Mouse (Mus musculus): ENCODE data around the gene Itgav. TPM values are rescaled to one million over a fixed set of nuclear protein-coding genes. Genes with fewer than 3 reads are reported as not detected.

Itgav gene
- polyA plus RNA-seq, 1 experiment from 2014 or later, result 75.3 TPM

DNA sequence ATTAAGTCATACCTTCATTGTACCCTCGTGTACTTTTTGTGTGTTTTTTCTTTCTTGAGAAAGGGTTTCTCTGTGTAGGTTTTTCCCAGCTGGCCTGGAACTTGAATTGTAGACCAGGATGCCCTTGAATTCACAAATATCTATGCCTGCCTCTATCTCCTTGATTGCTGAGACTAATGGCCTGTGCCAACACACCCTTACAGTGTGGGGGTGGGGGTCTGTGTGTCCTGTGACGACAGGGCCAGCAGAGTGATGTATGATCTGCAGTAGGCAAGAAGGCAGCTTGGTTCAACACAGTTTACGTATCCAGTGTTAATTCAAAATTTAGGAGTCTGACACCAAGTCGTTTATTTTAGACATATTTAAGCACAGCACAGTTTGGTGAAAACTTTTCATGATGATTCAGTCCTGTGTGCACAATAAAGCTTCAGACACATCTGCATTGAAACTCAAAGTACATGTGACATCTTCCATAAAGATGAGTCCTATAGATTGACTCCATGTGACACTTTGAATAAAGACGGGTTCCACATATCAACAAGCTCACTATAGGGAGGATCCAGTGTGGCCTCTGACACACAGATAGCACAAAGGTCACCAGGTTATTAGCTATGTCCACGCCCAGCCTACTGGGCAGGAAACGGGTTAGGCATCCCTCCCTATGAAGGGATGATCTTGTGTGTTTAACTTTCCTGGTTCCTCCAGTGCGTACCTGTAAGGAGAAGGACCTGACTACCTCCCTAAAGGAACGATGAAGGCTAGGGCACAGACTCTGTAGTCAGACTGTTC, 40.3 kb upstream of the Itgav start:
- no peak overlapping the region for H3K27ac ChIP-seq (ENCODE audit: low read length)
- H3K9me3 ChIP-seq (ENCODE audit: control insufficient read depth, low read length), result no peaks in the 10 kb centered on the region; the same call in 1 of the 2 replicates
- H3K36me3 ChIP-seq (ENCODE audit: control insufficient read depth, insufficient read depth, low read length), result no peaks in the 10 kb centered on the region
- no peak for ATAC-seq (ENCODE audit: low read depth)
- no peak overlapping the region for H3K9ac ChIP-seq (ENCODE audit: low read length)
- WGBS, result 70% methylated on average over 9 of the region's 9 CpGs
- no peaks in the 10 kb centered on the region for H3K27me3 ChIP-seq (ENCODE audit: control insufficient read depth, insufficient read depth, low read depth, low read length)
- H3K4me2 ChIP-seq (ENCODE audit: low read depth, low read length), result no peak overlapping the region
- H3K4me1 ChIP-seq (replicated peaks; ENCODE audit: control insufficient read depth, insufficient read depth, low read length), result peaks cover 10% of the 10 kb centered on the region; the same call in 1 of the 2 replicates
- no peak overlapping the region for H3K4me3 ChIP-seq (ENCODE audit: low read length)

DNA sequence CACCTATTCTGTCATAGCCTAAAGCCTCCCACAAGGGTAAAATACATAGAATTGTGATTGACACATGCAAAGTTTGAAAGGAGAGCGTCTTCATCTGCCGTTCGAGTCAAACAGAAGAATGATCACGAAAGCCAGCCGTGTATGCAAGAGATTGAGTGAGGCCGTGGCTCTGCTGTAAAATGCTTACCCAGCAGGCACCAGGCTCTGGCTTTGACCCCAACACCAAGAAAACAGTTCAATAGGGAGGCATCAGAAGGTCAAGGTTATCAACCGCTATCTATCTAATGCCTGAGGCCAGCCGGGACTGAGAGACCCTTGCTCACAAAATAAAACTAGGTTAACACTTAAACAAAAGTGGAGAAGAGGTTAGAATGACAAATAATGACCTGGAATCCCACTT, 39.5 kb upstream of the Itgav start:
- no peaks in the 10 kb centered on the region for H3K36me3 ChIP-seq (ENCODE audit: control insufficient read depth, insufficient read depth, low read length)
- no peaks in the 10 kb centered on the region for H3K27me3 ChIP-seq (ENCODE audit: control insufficient read depth, insufficient read depth, low read depth, low read length)
- no peak overlapping the region for H3K4me3 ChIP-seq (ENCODE audit: low read length)
- H3K27ac ChIP-seq (ENCODE audit: low read length), result no peak overlapping the region
- no peak overlapping the region for H3K4me2 ChIP-seq (ENCODE audit: low read depth, low read length)
- ATAC-seq (ENCODE audit: low read depth), result no peak
- WGBS, result 63% methylated on average over 8 of the region's 8 CpGs
- H3K9me3 ChIP-seq (ENCODE audit: control insufficient read depth, low read length), result no peaks in the 10 kb centered on the region; the same call in 1 of the 2 replicates
- H3K4me1 ChIP-seq (replicated peaks; ENCODE audit: control insufficient read depth, insufficient read depth, low read length), result peaks cover 10% of the 10 kb centered on the region; the same call in 1 of the 2 replicates
- no peak overlapping the region for H3K9ac ChIP-seq (ENCODE audit: low read length)

DNA sequence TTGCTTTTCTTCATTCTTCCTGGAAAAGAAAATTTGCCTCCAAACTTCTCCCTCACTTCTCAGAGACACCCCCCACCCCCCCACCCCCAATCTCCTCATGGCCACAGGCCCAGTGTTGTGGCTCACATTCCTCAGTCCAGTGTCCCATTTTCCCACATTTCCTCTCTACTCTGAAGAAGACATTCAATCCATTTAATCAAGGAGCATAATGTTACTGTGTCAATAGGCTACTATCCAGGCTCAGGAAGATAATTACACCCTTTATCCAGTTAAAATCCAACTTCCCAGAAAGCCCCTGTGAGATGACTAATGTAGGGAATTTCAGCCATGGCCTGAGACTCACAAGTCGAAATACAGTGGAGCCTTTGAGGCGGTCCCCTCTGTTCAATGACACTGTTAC, 33.8 kb upstream of the Itgav start:
- Histone ChIP-seq H3K9me3 (ENCODE audit: control insufficient read depth, low read length) (no peaks in the 10 kb centered on the region; the same call in 1 of the 2 replicates), H3K36me3 (ENCODE audit: control insufficient read depth, insufficient read depth, low read length) (no peaks in the 10 kb centered on the region), H3K27ac (ENCODE audit: low read length) (no peak overlapping the region), H3K9ac (ENCODE audit: low read length) (no peak overlapping the region), H3K4me2 (ENCODE audit: low read depth, low read length) (no peak overlapping the region), H3K4me3 (ENCODE audit: low read length) (no peak overlapping the region), H3K27me3 (ENCODE audit: control insufficient read depth, insufficient read depth, low read depth, low read length) (no peaks in the 10 kb centered on the region), H3K4me1 (replicated peaks; ENCODE audit: control insufficient read depth, insufficient read depth, low read length) (no peaks in the 10 kb centered on the region)
- no peak for ATAC-seq (ENCODE audit: low read depth)
- WGBS, result 67% methylated on average over 2 of the region's 2 CpGs

DNA sequence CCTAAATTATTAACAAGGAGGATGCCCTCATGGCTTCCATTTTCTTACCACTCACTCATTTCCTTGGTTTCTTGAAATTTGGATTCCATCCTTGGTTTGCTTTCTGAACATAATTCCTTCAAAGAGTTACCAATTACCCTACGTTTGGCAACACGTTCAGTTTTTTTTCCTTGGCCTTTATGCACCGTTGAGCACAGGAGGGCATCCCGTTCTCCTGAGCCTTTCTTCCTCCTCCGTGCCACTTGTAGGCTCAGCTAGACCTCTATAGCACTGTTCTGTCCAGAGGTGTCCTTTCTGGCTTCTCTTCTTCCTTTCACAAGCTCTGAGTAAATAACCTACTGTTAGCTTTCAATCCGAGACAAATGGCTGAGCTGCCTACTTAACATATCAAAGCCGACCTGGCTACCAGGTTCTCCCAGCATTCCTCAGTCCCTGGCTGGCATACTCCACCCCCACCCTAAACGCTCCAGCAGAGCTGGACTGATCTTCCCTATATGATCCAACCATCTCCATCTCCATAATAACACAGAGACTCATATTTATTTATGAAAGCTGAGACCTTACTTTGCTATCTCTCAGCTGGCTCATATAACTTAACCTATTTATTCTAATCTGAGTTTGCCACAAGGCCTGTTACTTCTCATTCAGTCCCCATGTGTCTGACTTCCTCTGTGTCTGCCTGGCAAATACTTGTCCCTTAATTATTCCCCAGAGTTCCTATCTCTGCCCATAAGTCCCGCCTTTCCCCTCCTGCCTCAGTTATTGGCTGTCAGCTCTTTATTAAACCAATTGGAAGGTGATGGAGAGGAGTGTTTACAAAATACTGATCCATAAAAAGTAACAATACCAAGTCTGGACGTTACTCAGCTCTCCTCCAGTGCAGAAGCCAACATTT, 31.3 kb upstream of the Itgav start:
- no peak for ATAC-seq (ENCODE audit: low read depth)
- H3K9me3 ChIP-seq (ENCODE audit: control insufficient read depth, low read length), result no peaks in the 10 kb centered on the region; the same call in 1 of the 2 replicates
- H3K4me1 ChIP-seq (replicated peaks; ENCODE audit: control insufficient read depth, insufficient read depth, low read length), result no peaks in the 10 kb centered on the region
- WGBS, result 30% methylated on average over 10 of the region's 10 CpGs
- H3K27me3 ChIP-seq (ENCODE audit: control insufficient read depth, insufficient read depth, low read depth, low read length), result no peaks in the 10 kb centered on the region
- no peak overlapping the region for H3K9ac ChIP-seq (ENCODE audit: low read length)
- no peak overlapping the region for H3K4me3 ChIP-seq (ENCODE audit: low read length)
- no peak overlapping the region for H3K4me2 ChIP-seq (ENCODE audit: low read depth, low read length)
- no peaks in the 10 kb centered on the region for H3K36me3 ChIP-seq (ENCODE audit: control insufficient read depth, insufficient read depth, low read length)
- H3K27ac ChIP-seq (ENCODE audit: low read length), result no peak overlapping the region

DNA sequence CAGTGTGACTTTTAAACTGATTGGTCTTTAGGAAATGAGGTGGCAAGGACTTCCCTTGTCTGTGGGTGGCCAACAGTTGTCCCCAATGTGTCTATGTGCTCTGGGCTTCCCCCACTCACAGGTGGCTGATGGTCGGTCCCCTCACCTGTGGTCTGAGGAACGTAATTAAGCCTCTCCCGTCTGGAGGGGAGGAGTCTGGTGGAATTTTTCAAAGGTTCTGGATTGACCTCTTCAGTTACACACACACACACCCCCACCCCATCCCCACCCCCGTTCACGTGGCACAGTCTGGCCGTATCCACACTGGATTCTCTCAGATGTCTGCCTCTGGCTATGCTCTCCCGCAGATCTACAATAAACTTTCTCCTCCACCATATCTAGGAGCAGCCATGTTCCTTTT, 30.1 kb upstream of the Itgav start:
- no peak for ATAC-seq (ENCODE audit: low read depth)
- H3K27me3 ChIP-seq (ENCODE audit: control insufficient read depth, insufficient read depth, low read depth, low read length), result no peaks in the 10 kb centered on the region
- no peak overlapping the region for H3K4me3 ChIP-seq (ENCODE audit: low read length)
- H3K9me3 ChIP-seq (ENCODE audit: control insufficient read depth, low read length), result no peaks in the 10 kb centered on the region
- H3K36me3 ChIP-seq (ENCODE audit: control insufficient read depth, insufficient read depth, low read length), result no peaks in the 10 kb centered on the region
- no peak overlapping the region for H3K9ac ChIP-seq (ENCODE audit: low read length)
- H3K4me2 ChIP-seq (ENCODE audit: low read depth, low read length), result no peak overlapping the region
- H3K4me1 ChIP-seq (replicated peaks; ENCODE audit: control insufficient read depth, insufficient read depth, low read length), result no peaks in the 10 kb centered on the region
- no peak overlapping the region for H3K27ac ChIP-seq (ENCODE audit: low read length)
- 69% methylated on average over 7 of the region's 7 CpGs for WGBS

DNA sequence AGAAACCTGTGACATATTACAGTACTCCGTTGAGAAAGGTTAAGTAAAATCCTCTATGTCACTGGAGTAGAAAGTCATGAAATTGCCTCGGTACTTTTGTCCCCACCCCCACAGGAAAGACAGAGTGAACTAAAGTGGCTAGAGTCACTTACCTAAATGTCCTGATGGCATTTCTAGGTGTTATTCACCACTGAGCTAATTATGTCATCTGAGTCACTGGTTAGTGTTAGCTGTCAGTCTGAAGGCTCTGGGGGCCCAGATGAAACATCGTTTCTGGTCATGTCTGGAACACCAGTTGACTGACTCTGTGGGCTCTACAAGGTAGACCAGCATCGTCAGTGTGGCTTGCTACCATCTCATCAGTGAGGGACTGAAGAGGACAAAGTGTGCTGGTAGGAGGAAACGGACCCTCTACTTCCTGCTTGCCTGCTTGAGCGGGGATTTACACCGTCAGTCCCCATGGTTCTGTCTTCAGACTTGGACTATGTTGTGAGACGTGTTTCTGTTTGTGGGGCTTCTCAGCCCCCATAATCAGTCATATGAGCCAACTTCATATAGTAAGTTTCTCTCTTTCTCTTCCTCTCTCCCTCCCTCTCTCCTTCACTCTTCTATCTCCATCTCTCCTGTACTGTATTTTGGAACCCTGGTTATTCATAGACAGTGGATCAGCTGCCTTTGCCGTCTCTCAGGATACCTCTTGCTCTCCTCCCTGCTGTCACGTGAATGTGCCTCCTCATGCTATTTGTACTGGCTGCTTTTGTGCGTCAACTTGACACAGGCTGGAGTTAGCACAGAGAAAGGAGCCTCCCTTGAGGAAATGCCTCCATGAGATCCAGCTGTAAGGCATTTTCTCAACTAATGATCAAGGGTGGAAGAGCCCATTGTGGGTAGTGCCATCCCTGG, 28.6 kb upstream of the Itgav start:
- no peaks in the 10 kb centered on the region for H3K36me3 ChIP-seq (ENCODE audit: control insufficient read depth, insufficient read depth, low read length)
- H3K4me3 ChIP-seq (ENCODE audit: low read length), result no peak overlapping the region
- H3K9me3 ChIP-seq (ENCODE audit: control insufficient read depth, low read length), result no peaks in the 10 kb centered on the region
- WGBS, result 74% methylated on average over 11 of the region's 11 CpGs
- H3K9ac ChIP-seq (ENCODE audit: low read length), result no peak overlapping the region
- no peaks in the 10 kb centered on the region for H3K27me3 ChIP-seq (ENCODE audit: control insufficient read depth, insufficient read depth, low read depth, low read length)
- ATAC-seq (ENCODE audit: low read depth), result no peak
- H3K4me2 ChIP-seq (ENCODE audit: low read depth, low read length), result no peak overlapping the region
- no peak overlapping the region for H3K27ac ChIP-seq (ENCODE audit: low read length)
- no peaks in the 10 kb centered on the region for H3K4me1 ChIP-seq (replicated peaks; ENCODE audit: control insufficient read depth, insufficient read depth, low read length)

DNA sequence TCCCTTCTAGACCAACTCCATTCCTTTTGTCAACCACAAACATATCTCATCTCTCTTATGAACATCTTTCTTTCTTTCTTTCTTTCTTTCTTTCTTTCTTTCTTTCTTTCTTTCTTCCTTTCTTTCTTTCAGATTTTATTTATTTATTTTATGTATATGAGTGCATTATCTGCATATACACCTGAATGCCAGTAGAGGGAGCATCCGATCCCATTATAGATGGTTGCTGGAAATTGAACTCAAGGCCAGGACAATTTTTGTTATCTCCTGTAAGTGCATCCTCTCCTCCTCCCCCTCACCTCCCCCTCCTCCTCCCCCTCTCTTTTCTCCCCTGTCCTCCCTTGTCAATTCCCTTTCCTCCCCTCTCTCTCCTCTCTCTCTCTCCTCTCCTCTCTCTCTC, 25.7 kb upstream of the Itgav start:
- no peak overlapping the region for H3K4me2 ChIP-seq (ENCODE audit: low read depth, low read length)
- no peak overlapping the region for H3K4me3 ChIP-seq (ENCODE audit: low read length)
- no peaks in the 10 kb centered on the region for H3K27me3 ChIP-seq (ENCODE audit: control insufficient read depth, insufficient read depth, low read depth, low read length)
- H3K9ac ChIP-seq (ENCODE audit: low read length), result no peak overlapping the region
- H3K27ac ChIP-seq (ENCODE audit: low read length), result no peak overlapping the region
- no peaks in the 10 kb centered on the region for H3K4me1 ChIP-seq (replicated peaks; ENCODE audit: control insufficient read depth, insufficient read depth, low read length)
- 67% methylated on average over 1 of the region's 1 CpGs for WGBS
- no peaks in the 10 kb centered on the region for H3K9me3 ChIP-seq (ENCODE audit: control insufficient read depth, low read length)
- no peaks in the 10 kb centered on the region for H3K36me3 ChIP-seq (ENCODE audit: control insufficient read depth, insufficient read depth, low read length)
- no peak for ATAC-seq (ENCODE audit: low read depth)

DNA sequence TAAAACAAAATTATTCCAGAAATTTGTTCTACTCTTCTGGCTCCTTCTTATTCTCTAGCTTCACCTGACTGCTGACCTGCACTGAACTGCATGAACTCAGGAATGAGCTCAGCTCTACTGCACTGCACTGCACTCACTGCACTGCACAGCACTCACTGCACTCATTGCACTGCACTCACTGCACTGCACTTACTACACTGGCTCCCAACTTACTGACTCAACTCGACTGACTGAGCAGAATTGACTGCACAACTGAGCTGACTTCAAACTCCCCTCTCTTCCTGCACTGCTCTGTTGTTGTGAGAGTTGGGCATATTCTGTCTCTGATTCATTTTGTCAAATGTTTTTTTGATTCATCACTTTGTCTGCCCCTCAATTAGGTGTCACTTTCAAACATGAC, 24.9 kb upstream of the Itgav start:
- WGBS, result 34% methylated on average over 1 of the region's 1 CpGs
- Histone ChIP-seq H3K4me2 (ENCODE audit: low read depth, low read length) (no peak overlapping the region), H3K27ac (ENCODE audit: low read length) (no peak overlapping the region), H3K9ac (ENCODE audit: low read length) (no peak overlapping the region), H3K4me1 (replicated peaks; ENCODE audit: control insufficient read depth, insufficient read depth, low read length) (no peaks in the 10 kb centered on the region), H3K36me3 (ENCODE audit: control insufficient read depth, insufficient read depth, low read length) (no peaks in the 10 kb centered on the region), H3K27me3 (ENCODE audit: control insufficient read depth, insufficient read depth, low read depth, low read length) (no peaks in the 10 kb centered on the region), H3K9me3 (ENCODE audit: control insufficient read depth, low read length) (no peaks in the 10 kb centered on the region), H3K4me3 (ENCODE audit: low read length) (no peak overlapping the region)
- no peak for ATAC-seq (ENCODE audit: low read depth)
